Mouse (Mus musculus) naive thymus-derived CD4-positive, alpha-beta T cell, adult 5 months (primary cell): Measurements from ENCODE around the gene Pdzph1. TPM values are rescaled to one million over a fixed set of nuclear protein-coding genes. Genes with fewer than 3 reads are reported as not detected.

ENCODE experiments used
- polyA plus RNA-seq: library from polyadenylated mRNA; unstranded; fragments of 100-300 nt; shearing (Covaris generic); gene quantifications from one replicate; pipeline ENCODE4 v1.2.1, GENCODE M21; 2017

Gene Pdzph1
- polyA plus RNA-seq, result not detected

DNA sequence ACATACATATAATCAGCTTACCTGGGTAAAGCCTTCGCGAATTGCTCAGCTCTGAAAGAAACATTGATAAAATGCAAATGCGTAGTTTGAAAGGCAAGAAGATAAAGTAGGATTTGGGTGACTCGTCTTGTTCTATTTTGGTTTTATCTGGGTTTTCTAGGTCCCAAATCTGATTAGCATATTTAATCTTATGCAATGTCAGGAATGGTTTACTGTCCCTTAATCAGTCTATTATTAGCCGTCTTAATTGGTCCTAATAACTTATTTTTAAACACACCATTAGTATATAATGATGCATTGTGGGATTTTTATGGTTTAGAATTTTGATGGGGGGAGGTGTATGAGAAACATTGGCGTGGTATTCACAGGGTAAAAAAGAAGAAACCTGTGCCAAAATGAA is at the start of gene Pdzph1:
Pdzph1 (minus strand) TSS at position 101 of the 400 bp plus-strand sequence.

DNA sequence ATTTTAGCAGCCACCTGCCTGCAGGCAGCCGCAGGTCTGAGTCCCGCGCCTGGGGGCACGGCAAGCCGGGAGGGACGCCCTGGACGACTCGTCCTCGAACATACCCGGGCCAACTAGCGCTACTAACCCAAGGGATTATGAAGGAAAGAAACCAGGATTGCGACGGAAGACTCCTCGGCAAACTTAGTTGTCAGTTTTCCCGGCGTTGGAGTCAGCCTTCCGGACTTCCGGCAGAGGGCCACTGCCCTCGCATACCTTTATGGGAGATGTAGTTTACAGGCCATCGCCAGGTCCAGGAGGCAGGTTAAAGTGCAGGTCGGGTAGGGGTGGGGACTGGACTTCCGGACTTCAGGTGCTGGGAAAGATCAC is 21.9 kb upstream of the Pdzph1 start, which contains the start of gene Nudt12:
Nudt12 (minus strand) TSS at position 282 of the 369 bp plus-strand sequence.

Other genes starting within 250 kb of the Pdzph1 start
- 0.24 TPM for gene Nudt12, start 22.0 kb upstream of the Pdzph1 start, polyA plus RNA-seq